Mouse (Mus musculus): Measurements from ENCODE around the gene Alpi. TPM values are rescaled to one million over a fixed set of nuclear protein-coding genes. Genes with fewer than 3 reads are reported as not detected.

Alpi gene
- polyA plus RNA-seq, 1 experiment from 2014 or later = not detected

DNA sequence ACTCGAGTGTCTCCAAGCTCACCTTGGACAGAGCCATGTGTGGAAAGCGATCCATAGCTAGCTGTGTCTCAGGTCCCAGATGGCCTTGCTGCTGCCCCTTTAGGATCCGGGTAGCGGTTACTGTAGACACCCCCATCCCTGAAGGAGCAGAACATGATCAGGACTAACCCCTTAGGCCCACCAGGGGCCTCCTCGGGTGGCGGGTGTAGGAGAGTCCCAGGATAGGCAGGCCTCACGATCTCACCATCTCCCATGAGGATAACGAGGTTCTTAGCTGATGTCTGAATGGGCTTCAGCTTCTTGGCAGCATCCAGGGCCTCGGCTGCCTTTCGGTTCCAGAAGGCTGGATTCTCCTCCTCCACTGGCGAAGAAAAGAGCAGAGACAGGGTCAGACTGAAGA is 12.2 kb downstream of the Alpi start:
- Histone ChIP-seq H3K27ac (replicated peaks; ENCODE audit: low read depth, low read length) (no peak overlapping the region), H3K9me3 (ENCODE audit: control insufficient read depth, low read length) (no peaks in the 10 kb centered on the region), H3K4me3 (ENCODE audit: low read depth, low read length) (no peak overlapping the region), H3K4me2 (ENCODE audit: low read depth, severe bottlenecking) (no peak overlapping the region), H3K4me1 (ENCODE audit: control insufficient read depth, insufficient read depth, low read length) (no peaks in the 10 kb centered on the region), H3K9ac (ENCODE audit: low read length) (no peak overlapping the region), H3K36me3 (ENCODE audit: control insufficient read depth, insufficient read depth, low read length) (no peaks in the 10 kb centered on the region), H3K27me3 (ENCODE audit: control insufficient read depth, insufficient read depth, low read length) (no peaks in the 10 kb centered on the region)
- ATAC-seq (ENCODE audit: insufficient number of reproducible peaks, low FRiP score, low TSS enrichment, low read depth) = no peak
- WGBS = 90% methylated on average over 11 of the region's 11 CpGs
- no peak for DNase-seq (ENCODE audit: low spot score)

DNA sequence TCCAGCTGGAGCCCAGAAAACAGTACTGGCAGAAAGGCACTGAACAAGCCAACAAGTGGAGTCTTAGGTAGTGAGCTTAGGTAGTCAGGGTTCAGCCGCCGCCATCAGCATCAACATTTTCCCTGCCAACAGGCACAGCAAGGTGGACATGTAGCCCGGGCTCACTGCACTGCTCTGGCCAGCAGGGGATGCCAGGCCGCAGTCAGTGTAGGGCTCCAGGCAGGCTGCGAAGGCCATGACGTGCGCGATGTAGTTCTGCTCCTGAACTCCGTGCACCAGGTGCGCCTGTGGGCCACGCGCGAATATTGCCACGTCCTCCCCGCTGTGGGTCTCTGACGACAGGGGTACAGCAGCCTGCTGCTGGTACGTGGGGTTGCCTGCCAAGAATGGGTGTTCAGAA is 14.4 kb downstream of the Alpi start:
- Histone ChIP-seq H3K4me2 (ENCODE audit: low read depth, severe bottlenecking) (no peak overlapping the region), H3K36me3 (ENCODE audit: control insufficient read depth, insufficient read depth, low read length) (no peaks in the 10 kb centered on the region), H3K27me3 (ENCODE audit: control insufficient read depth, insufficient read depth, low read length) (no peaks in the 10 kb centered on the region), H3K9me3 (ENCODE audit: control insufficient read depth, low read length) (no peaks in the 10 kb centered on the region), H3K27ac (replicated peaks; ENCODE audit: low read depth, low read length) (no peak overlapping the region), H3K4me1 (ENCODE audit: control insufficient read depth, insufficient read depth, low read length) (no peaks in the 10 kb centered on the region), H3K4me3 (ENCODE audit: low read depth, low read length) (no peak overlapping the region), H3K9ac (ENCODE audit: low read length) (no peak overlapping the region)
- peak; percentile 26 for DNase-seq (ENCODE audit: low spot score)
- ATAC-seq (ENCODE audit: insufficient number of reproducible peaks, low FRiP score, low TSS enrichment, low read depth) = no peak; the same call in 1 of the 2 replicates
- 69% methylated on average over 17 of the region's 17 CpGs for WGBS

DNA sequence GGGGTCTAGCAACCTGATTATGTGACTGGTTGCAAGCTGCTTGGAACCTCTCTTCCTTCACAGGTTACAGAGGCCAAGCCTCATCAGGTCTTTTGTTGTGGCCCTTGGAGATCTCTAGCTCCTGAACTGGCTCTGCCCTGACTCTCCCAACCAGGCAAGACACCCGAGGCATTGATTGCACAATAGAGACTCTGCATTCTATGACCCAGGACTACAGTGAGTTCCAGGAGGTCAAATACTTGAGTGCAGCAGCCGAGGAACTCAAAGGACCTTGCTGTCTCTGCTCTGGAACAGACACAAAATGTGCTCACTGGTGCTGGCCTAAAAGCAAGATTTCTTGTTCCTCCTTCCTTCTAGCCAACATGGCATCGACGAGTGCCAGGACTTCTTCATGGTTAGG is 15.2 kb downstream of the Alpi start:
- Histone ChIP-seq H3K27ac (replicated peaks; ENCODE audit: low read depth, low read length) (no peak overlapping the region), H3K27me3 (ENCODE audit: control insufficient read depth, insufficient read depth, low read length) (no peaks in the 10 kb centered on the region), H3K4me2 (ENCODE audit: low read depth, severe bottlenecking) (no peak overlapping the region), H3K9ac (ENCODE audit: low read length) (no peak overlapping the region), H3K4me3 (ENCODE audit: low read depth, low read length) (no peak overlapping the region), H3K36me3 (ENCODE audit: control insufficient read depth, insufficient read depth, low read length) (no peaks in the 10 kb centered on the region), H3K4me1 (ENCODE audit: control insufficient read depth, insufficient read depth, low read length) (no peaks in the 10 kb centered on the region), H3K9me3 (ENCODE audit: control insufficient read depth, low read length) (no peaks in the 10 kb centered on the region)
- WGBS = 76% methylated on average over 4 of the region's 4 CpGs
- ATAC-seq (ENCODE audit: insufficient number of reproducible peaks, low FRiP score, low TSS enrichment, low read depth) = no peak
- DNase-seq (ENCODE audit: low spot score) = no peak

DNA sequence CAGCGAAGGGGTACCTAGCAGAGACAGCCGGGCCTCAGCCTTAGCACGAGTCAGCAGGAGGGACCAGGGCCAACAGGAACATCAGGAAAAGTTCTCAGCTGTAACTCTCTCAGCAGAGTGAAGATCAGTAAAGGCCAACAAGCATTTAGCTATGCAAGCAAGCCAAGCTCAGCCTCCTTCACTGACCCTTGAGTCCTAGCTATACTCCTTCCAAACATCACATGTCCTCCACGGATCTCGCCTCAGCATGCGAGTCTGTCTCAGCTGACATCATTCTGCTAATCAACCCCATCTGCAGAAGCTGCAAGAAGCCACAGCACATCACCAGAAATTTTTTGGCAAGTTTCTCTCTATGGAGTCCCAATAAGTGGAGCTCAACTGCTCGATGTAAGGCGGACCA is 27.6 kb downstream of the Alpi start:
- H3K27ac ChIP-seq (replicated peaks; ENCODE audit: low read depth, low read length) = no peak overlapping the region
- no peaks in the 10 kb centered on the region for H3K36me3 ChIP-seq (ENCODE audit: control insufficient read depth, insufficient read depth, low read length)
- H3K9ac ChIP-seq (ENCODE audit: low read length) = no peak overlapping the region
- no peaks in the 10 kb centered on the region for H3K9me3 ChIP-seq (ENCODE audit: control insufficient read depth, low read length)
- 78% methylated on average over 8 of the region's 8 CpGs for WGBS
- no peaks in the 10 kb centered on the region for H3K27me3 ChIP-seq (ENCODE audit: control insufficient read depth, insufficient read depth, low read length)
- no peak overlapping the region for H3K4me2 ChIP-seq (ENCODE audit: low read depth, severe bottlenecking)
- ATAC-seq (ENCODE audit: insufficient number of reproducible peaks, low FRiP score, low TSS enrichment, low read depth) (no peak), DNase-seq (ENCODE audit: low spot score) (no peak)
- H3K4me3 ChIP-seq (ENCODE audit: low read depth, low read length) = no peak overlapping the region
- H3K4me1 ChIP-seq (ENCODE audit: control insufficient read depth, insufficient read depth, low read length) = no peaks in the 10 kb centered on the region

DNA sequence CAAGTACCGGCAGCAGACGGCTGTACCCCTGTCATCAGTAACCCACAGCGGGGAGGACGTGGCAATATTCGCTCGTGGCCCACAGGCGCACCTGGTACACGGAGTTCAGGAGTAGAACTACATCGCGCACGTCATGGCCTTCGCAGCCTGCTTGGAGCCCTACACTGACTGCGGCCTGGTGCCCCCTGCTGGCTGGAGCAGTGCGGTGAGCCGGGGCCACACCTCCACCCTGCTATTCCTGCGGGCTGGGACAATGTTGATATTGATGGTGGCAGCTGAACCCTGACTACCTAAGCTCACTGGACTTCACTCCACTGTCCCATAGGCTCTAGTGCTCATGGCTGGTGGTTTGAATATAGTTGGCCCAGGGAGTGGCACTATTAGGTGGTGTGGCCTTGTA is 30.7 kb downstream of the Alpi start:
- no peak overlapping the region for H3K9ac ChIP-seq (ENCODE audit: low read length)
- DNase-seq (ENCODE audit: low spot score) (peak; percentile 50), ATAC-seq (ENCODE audit: insufficient number of reproducible peaks, low FRiP score, low TSS enrichment, low read depth) (0 out of 2 replicates have a peak, but pooled peaks have one; percentile 21)
- H3K27me3 ChIP-seq (ENCODE audit: control insufficient read depth, insufficient read depth, low read length) = no peaks in the 10 kb centered on the region
- no peak overlapping the region for H3K4me3 ChIP-seq (ENCODE audit: low read depth, low read length)
- no peak overlapping the region for H3K4me2 ChIP-seq (ENCODE audit: low read depth, severe bottlenecking)
- 47% methylated on average over 16 of the region's 16 CpGs for WGBS
- H3K9me3 ChIP-seq (ENCODE audit: control insufficient read depth, low read length) = no peaks in the 10 kb centered on the region
- H3K36me3 ChIP-seq (ENCODE audit: control insufficient read depth, insufficient read depth, low read length) = no peaks in the 10 kb centered on the region
- H3K27ac ChIP-seq (replicated peaks; ENCODE audit: low read depth, low read length) = no peak overlapping the region
- H3K4me1 ChIP-seq (ENCODE audit: control insufficient read depth, insufficient read depth, low read length) = no peaks in the 10 kb centered on the region

DNA sequence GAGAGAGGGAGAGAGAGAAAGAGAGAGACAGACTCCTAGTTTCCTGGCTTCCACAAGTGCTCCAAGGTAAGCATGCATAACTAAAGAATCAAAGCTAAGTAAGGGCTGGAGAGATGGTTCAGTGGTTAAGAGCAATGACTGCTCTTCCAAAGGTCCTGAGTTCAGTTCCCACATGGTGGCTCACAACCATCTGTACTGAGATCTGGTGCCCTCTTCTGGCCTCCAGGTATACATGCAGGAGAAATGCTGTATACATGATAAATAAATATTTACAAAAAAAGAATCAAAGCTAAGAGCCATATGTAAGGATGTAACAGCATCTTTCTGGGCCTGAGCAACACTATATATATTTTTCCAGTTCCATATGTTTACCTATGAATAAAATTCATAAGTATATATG is 40.5 kb downstream of the Alpi start:
- no peak overlapping the region for H3K27ac ChIP-seq (replicated peaks; ENCODE audit: low read depth, low read length)
- DNase-seq (ENCODE audit: low spot score) (no peak), ATAC-seq (ENCODE audit: insufficient number of reproducible peaks, low FRiP score, low TSS enrichment, low read depth) (no peak)
- H3K4me2 ChIP-seq (ENCODE audit: low read depth, severe bottlenecking) = no peak overlapping the region
- no peaks in the 10 kb centered on the region for H3K36me3 ChIP-seq (ENCODE audit: control insufficient read depth, insufficient read depth, low read length)
- H3K9ac ChIP-seq (ENCODE audit: low read length) = no peak overlapping the region
- H3K9me3 ChIP-seq (ENCODE audit: control insufficient read depth, low read length) = no peaks in the 10 kb centered on the region
- no peaks in the 10 kb centered on the region for H3K27me3 ChIP-seq (ENCODE audit: control insufficient read depth, insufficient read depth, low read length)
- H3K4me3 ChIP-seq (ENCODE audit: low read depth, low read length) = no peak overlapping the region
- no peaks in the 10 kb centered on the region for H3K4me1 ChIP-seq (ENCODE audit: control insufficient read depth, insufficient read depth, low read length)

DNA sequence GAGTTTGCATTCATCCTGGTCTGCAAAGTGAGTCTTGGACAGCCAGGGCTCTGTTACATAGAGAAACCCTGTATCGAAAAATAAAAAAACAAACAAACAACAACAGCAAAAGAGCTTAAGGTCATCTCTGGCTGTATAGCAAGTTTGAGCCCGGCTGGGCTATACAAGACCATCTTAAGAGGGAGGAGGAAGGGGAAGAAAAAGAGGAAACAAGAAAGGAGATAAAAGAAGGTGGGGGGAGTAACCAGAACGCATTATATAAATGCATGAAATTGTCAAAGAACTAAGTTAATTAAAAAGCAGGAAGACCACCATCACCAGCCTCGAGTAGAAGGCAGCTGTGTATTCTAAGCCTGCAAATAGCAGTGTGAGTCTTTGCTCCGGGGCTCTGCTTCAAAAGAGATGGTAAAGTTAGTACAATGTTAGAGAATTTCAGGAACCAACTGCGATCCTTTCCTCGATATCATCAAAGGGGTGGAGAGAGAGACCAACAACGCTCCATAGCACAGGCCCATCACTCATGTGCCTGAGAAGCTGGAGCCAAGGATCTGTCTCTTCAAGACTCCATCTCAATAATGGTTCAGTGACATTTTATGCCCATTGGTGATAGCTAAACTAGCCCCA is 42.3 kb downstream of the Alpi start:
- Histone ChIP-seq H3K4me1 (ENCODE audit: control insufficient read depth, insufficient read depth, low read length) (no peaks in the 10 kb centered on the region), H3K4me2 (ENCODE audit: low read depth, severe bottlenecking) (no peak overlapping the region), H3K36me3 (ENCODE audit: control insufficient read depth, insufficient read depth, low read length) (no peaks in the 10 kb centered on the region), H3K27me3 (ENCODE audit: control insufficient read depth, insufficient read depth, low read length) (no peaks in the 10 kb centered on the region), H3K4me3 (ENCODE audit: low read depth, low read length) (no peak overlapping the region), H3K9me3 (ENCODE audit: control insufficient read depth, low read length) (no peaks in the 10 kb centered on the region), H3K27ac (replicated peaks; ENCODE audit: low read depth, low read length) (no peak overlapping the region), H3K9ac (ENCODE audit: low read length) (no peak overlapping the region)
- DNase-seq (ENCODE audit: low spot score) (no peak), ATAC-seq (ENCODE audit: insufficient number of reproducible peaks, low FRiP score, low TSS enrichment, low read depth) (no peak)
- 79% methylated on average over 8 of the region's 8 CpGs for WGBS

DNA sequence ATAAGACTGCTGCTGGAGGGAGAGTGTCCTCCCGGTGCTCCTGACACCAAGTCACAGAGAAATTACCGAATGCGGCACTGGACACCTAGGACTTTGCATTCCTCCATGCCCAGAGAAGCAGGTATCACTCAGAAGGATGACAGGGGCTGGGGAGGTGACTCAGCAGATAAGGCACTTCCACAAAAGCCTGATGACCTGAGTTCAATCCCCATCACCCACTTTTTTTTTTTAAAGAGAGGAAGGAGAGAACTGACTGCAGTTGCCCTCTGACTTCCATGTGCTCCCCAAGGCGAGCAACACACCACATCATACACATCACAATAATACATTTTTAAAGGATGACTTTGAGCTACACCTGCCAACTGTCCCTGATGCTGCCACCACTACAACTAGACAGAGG is 44.3 kb downstream of the Alpi start:
- no peaks in the 10 kb centered on the region for H3K27me3 ChIP-seq (ENCODE audit: control insufficient read depth, insufficient read depth, low read length)
- H3K27ac ChIP-seq (replicated peaks; ENCODE audit: low read depth, low read length) = no peak overlapping the region
- 88% methylated on average over 4 of the region's 4 CpGs for WGBS
- no peaks in the 10 kb centered on the region for H3K9me3 ChIP-seq (ENCODE audit: control insufficient read depth, low read length)
- ATAC-seq (ENCODE audit: insufficient number of reproducible peaks, low FRiP score, low TSS enrichment, low read depth) (no peak), DNase-seq (ENCODE audit: low spot score) (no peak)
- no peak overlapping the region for H3K4me2 ChIP-seq (ENCODE audit: low read depth, severe bottlenecking)
- H3K36me3 ChIP-seq (ENCODE audit: control insufficient read depth, insufficient read depth, low read length) = no peaks in the 10 kb centered on the region
- no peak overlapping the region for H3K9ac ChIP-seq (ENCODE audit: low read length)
- H3K4me1 ChIP-seq (ENCODE audit: control insufficient read depth, insufficient read depth, low read length) = no peaks in the 10 kb centered on the region
- no peak overlapping the region for H3K4me3 ChIP-seq (ENCODE audit: low read depth, low read length)

DNA sequence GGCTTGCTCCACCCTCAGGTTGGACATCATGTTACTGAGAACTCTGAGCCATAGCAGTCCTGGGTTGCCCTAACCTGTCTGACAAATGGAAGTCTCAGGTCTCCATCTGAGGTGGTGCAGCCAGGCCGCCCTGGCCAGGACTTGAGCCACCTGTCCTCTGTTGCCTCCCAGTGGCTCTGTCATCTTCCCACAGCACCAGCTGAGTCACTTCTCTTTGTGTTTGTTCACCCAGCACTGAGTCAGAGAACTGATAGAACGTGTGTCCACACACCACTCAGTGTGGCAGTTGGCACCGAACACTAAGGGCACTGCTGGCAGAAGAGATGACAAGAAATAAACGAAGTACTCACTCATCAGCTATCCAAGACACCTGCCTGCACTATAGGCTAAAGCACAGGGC is 50.0 kb downstream of the Alpi start:
- H3K36me3 ChIP-seq (ENCODE audit: control insufficient read depth, insufficient read depth, low read length) = no peaks in the 10 kb centered on the region; the same call in 1 of the 2 replicates
- no peak for ATAC-seq (ENCODE audit: insufficient number of reproducible peaks, low FRiP score, low TSS enrichment, low read depth)
- 88% methylated on average over 4 of the region's 4 CpGs for WGBS

More for the DNA sequence above, 50.0 kb downstream of the Alpi start:
- no peaks in the 10 kb centered on the region for H3K9me3 ChIP-seq (ENCODE audit: control insufficient read depth, low read length)
- no peak for DNase-seq (ENCODE audit: low spot score)
- H3K27ac ChIP-seq (replicated peaks; ENCODE audit: low read depth, low read length) = no peak overlapping the region
- H3K4me2 ChIP-seq (ENCODE audit: low read depth, severe bottlenecking) = no peak overlapping the region
- no peak overlapping the region for H3K9ac ChIP-seq (ENCODE audit: low read length)
- H3K4me3 ChIP-seq (ENCODE audit: low read depth, low read length) = no peak overlapping the region
- H3K4me1 ChIP-seq (ENCODE audit: control insufficient read depth, insufficient read depth, low read length) = no peaks in the 10 kb centered on the region
- H3K27me3 ChIP-seq (ENCODE audit: control insufficient read depth, insufficient read depth, low read length) = no peaks in the 10 kb centered on the region

All from limb, embryonic 11.5 days (tissue).